Mouse (Mus musculus) kidney, adult 2 months (tissue): Measurements from ENCODE around the gene Ttk.

Experiments used
- CTCF ChIP-seq: fragments of 200-500 bp; conservative IDR thresholded peaks from 2 replicates; pipeline ENCODE4 v1.5.1; 2011; ENCODE audit warnings: low read depth, mild to moderate bottlenecking, control low read depth, low read length, moderate library complexity, mixed read lengths; ENCODE audit not compliant: insufficient read depth, insufficient read length
- POLR2A ChIP-seq: fragments of 200-500 bp; IDR thresholded peaks from one replicate; pipeline ENCODE4 v1.6.1; 2011; ENCODE audit warnings: low read depth, low read length, control low read depth

DNA sequence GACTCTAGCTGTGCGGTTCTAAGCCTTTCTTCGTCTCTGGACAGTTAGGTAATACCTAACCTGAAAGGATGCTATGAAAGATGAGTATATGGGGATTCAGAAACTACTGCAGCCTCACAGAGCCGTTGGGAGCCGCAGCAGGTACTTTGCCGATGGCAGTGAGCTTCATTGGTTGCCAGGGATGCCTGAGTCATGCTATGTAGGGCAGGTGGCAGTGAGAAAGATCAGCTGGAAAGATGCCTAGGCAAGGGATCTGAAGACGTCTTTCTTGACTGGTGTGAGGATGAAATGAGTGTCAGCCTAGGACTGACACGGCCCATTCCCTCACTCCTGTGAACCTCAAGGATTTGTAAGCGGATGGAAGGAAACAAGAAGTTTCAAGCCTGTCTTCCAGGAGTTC, 36.6 kb upstream of the Ttk start:
- TF ChIP-seq CTCF (no peak), POLR2A (no peak)
